Mouse (Mus musculus) liver, embryonic 11.5 days (tissue): ENCODE results near the gene Insrr. TPM values are rescaled to one million over a fixed set of nuclear protein-coding genes. Genes with fewer than 3 reads are reported as not detected.
"Not testable (repeated sequence)": the region's sequence is repeated elsewhere in the genome, so short reads cannot be mapped to it uniquely, and the experiment has no call there.

Experiments used
- ATAC-seq: fragments of 200-750 bp; cut with Nextera tagmentation; replicated peaks from 2 replicates; pipeline ENCODE4 v1.8.0; 2017; ENCODE audit warnings: moderate number of reproducible peaks, mild to moderate bottlenecking, moderate TSS enrichment, moderate library complexity; ENCODE audit not compliant: low FRiP score
- DNase-seq: peaks from one replicate; pipeline ENCODE4 v3.0.0-alpha.2; 2017; ENCODE audit warnings: low spot score
- H3K27ac ChIP-seq: fragments of 300-500 bp; sonication (generic); 2 replicates; pipeline ENCODE4 v1.5.1; 2014; ENCODE audit warnings: mild to moderate bottlenecking, low read depth, low read length, control low read depth
- H3K27me3 ChIP-seq: fragments of 300-500 bp; sonication (generic); replicated peaks from 2 replicates; pipeline ENCODE4 v1.6.1; 2014; ENCODE audit warnings: low read length, mixed read lengths; ENCODE audit not compliant: control insufficient read depth, insufficient read depth
- H3K36me3 ChIP-seq: fragments of 300-500 bp; sonication (generic); 2 replicates; pipeline ENCODE4 v1.6.1; 2014; ENCODE audit warnings: mild to moderate bottlenecking, low read length, moderate library complexity, mixed read lengths; ENCODE audit not compliant: control insufficient read depth, insufficient read depth
- H3K4me1 ChIP-seq: fragments of 300-500 bp; sonication (generic); replicated peaks from 2 replicates; pipeline ENCODE4 v1.6.1; 2014; ENCODE audit warnings: low read length, mixed read lengths; ENCODE audit not compliant: control insufficient read depth, insufficient read depth
- H3K4me2 ChIP-seq: fragments of 300-500 bp; sonication (generic); 2 replicates; pipeline ENCODE4 v1.6.1; 2014; ENCODE audit warnings: mild to moderate bottlenecking, control low read depth, moderate library complexity
- H3K4me3 ChIP-seq: fragments of 300-500 bp; sonication (generic); 2 replicates; pipeline ENCODE4 v1.5.1; 2014; ENCODE audit warnings: low read depth, low read length, control low read depth
- H3K9ac ChIP-seq: fragments of 300-500 bp; sonication (generic); 2 replicates; pipeline ENCODE4 v1.6.1; 2014; ENCODE audit warnings: low read depth, low read length, control low read depth
- H3K9me3 ChIP-seq: fragments of 300-500 bp; sonication (generic); 2 replicates; pipeline ENCODE4 v1.6.1; 2016; ENCODE audit warnings: low read length, inconsistent platforms, mixed read lengths; ENCODE audit not compliant: control insufficient read depth
- WGBS: fragments of 180-500 bp; shearing (Covaris S2); extraction: QIAGEN DNeasy Blood & Tissue Kit; methylation state at CpG from one replicate; pipeline ENCODE4 v1.1.7; 2014; 5-methylcytosine and 5-hydroxymethylcytosine counted together
- polyA plus RNA-seq: library from polyadenylated mRNA; unstranded; fragments of >200 nt; fragmentation: Nextera tagmentation; extraction: Ambion mirVana; gene quantifications from 2 replicates; pipeline ENCODE4 v1.2.1, GENCODE M21; 2014

Gene Insrr
- polyA plus RNA-seq, 1 experiment from 2014 or later, result 0.05 TPM

DNA sequence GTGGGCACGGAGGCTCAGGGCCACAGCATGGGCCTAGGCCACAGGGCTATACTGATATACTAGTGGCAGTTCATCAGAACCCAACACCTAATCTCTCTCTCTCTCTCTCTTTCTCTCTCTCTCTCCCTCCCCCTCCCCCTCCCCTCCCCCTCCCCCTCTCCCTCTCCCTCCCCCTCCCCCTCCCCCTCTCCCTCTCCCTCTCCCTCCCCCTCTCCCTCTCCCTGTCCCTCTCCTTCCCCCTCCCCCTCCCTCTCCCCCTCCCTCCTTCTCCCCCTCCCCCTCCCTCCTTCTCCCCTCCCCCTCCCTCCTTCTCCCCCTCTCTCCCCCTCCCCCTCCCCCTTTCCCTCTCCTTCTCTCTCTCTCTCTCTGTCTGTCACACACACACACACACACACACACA lies 27.5 kb downstream of the Insrr start, which contains the start of gene Pear1:
Pear1 (minus strand) TSS at position 101 of the 400 bp plus-strand sequence.
- H3K9ac ChIP-seq, ATAC-seq, H3K4me3 ChIP-seq, H3K4me2 ChIP-seq, H3K4me1 ChIP-seq, H3K36me3 ChIP-seq, H3K27ac ChIP-seq, H3K27me3 ChIP-seq, H3K9me3 ChIP-seq, DNase-seq: not testable (repeated sequence)
- WGBS, result 93% methylated on average over 1 of the region's 1 CpGs

DNA sequence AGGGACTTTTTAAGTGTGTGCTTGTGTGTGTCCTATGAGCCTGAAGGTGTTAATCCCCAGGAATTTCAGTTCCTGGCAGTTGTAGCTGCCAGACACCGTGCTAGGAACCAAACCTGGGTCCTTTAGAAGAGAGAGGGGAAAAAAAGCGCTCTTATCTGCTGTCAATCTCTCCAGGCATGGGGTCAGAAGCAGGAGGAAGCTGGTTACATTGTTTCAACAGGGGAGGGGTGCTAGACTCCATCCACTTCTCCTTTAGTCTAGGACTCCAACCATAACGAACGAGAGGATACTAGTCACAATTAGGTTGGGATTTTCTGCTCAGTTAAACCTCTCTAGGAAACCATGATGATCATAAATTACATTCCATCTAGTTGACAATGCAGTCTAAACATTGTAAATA lies 31.7 kb downstream of the Insrr start:
- no peaks in the 10 kb centered on the region for H3K36me3 ChIP-seq
- H3K9ac ChIP-seq, result no peak overlapping the region
- DNase-seq, result no peak
- no peaks in the 10 kb centered on the region for H3K27me3 ChIP-seq
- WGBS, result 23% methylated on average over 4 of the region's 4 CpGs
- H3K4me1 ChIP-seq, result no peaks in the 10 kb centered on the region
- H3K4me3 ChIP-seq, result no peak overlapping the region
- H3K9me3 ChIP-seq, result no peaks in the 10 kb centered on the region
- H3K27ac ChIP-seq, result no peak overlapping the region
- no peak overlapping the region for H3K4me2 ChIP-seq
- ATAC-seq, result no peak

GRCm38 (mm10) chr3:87829025-87829424 lies 32.3 kb downstream of the Insrr start:
- ATAC-seq (no peak), DNase-seq (no peak)
- Histone ChIP-seq H3K4me3 (no peak overlapping the region), H3K9me3 (no peaks in the 10 kb centered on the region), H3K9ac (no peak overlapping the region), H3K36me3 (no peaks in the 10 kb centered on the region), H3K4me2 (no peak overlapping the region; the same call in 1 of the 2 replicates), H3K27me3 (no peaks in the 10 kb centered on the region), H3K27ac (no peak overlapping the region), H3K4me1 (no peaks in the 10 kb centered on the region)
- WGBS, result 40% methylated on average over 10 of the region's 10 CpGs

GRCm38 (mm10) chr3:87832109-87832859 lies 35.5 kb downstream of the Insrr start:
- Histone ChIP-seq H3K4me2 (no peak overlapping the region), H3K9ac (no peak overlapping the region), H3K27me3 (no peaks in the 10 kb centered on the region), H3K27ac (no peak overlapping the region), H3K9me3 (no peaks in the 10 kb centered on the region), H3K4me1 (no peaks in the 10 kb centered on the region), H3K4me3 (no peak overlapping the region), H3K36me3 (no peaks in the 10 kb centered on the region)
- 72% methylated on average over 7 of the region's 7 CpGs for WGBS
- DNase-seq (no peak), ATAC-seq (no peak)

- DNase-seq, result no peak
- Histone ChIP-seq H3K4me3 (no peak overlapping the region), H3K4me2 (no peak overlapping the region), H3K36me3 (no peaks in the 10 kb centered on the region), H3K27ac (no peak overlapping the region), H3K9me3 (no peaks in the 10 kb centered on the region), H3K27me3 (no peaks in the 10 kb centered on the region), H3K9ac (no peak overlapping the region), H3K4me1 (no peaks in the 10 kb centered on the region)
- ATAC-seq, result no peak
- 62% methylated on average over 5 of the region's 5 CpGs for WGBS
Measured at GRCm38 (mm10) chr3:87833482-87833881, 36.7 kb downstream of the Insrr start.

GRCm38 (mm10) chr3:87838622-87839021 lies 41.9 kb downstream of the Insrr start:
- peaks cover 3% of the 10 kb centered on the region for H3K27me3 ChIP-seq
- 2% methylated on average over 4 of the region's 4 CpGs for WGBS
- H3K9me3 ChIP-seq, result no peaks in the 10 kb centered on the region
- H3K36me3 ChIP-seq, result no peaks in the 10 kb centered on the region
- no peak overlapping the region for H3K9ac ChIP-seq
- H3K4me3 ChIP-seq, result no peak overlapping the region
- H3K4me2 ChIP-seq, result no peak overlapping the region
- ATAC-seq (no peak), DNase-seq (no peak)
- H3K27ac ChIP-seq, result no peak overlapping the region
- H3K4me1 ChIP-seq, result no peaks in the 10 kb centered on the region

GRCm38 (mm10) chr3:87840858-87841257 lies 44.1 kb downstream of the Insrr start:
- Histone ChIP-seq H3K27me3 (peaks cover 3% of the 10 kb centered on the region), H3K4me3 (no peak overlapping the region), H3K4me2 (no peak overlapping the region), H3K9ac (no peak overlapping the region), H3K27ac (no peak overlapping the region), H3K9me3 (no peaks in the 10 kb centered on the region), H3K4me1 (no peaks in the 10 kb centered on the region), H3K36me3 (no peaks in the 10 kb centered on the region)
- DNase-seq (no peak), ATAC-seq (no peak)

GRCm38 (mm10) chr3:87844981-87845380 lies 48.2 kb downstream of the Insrr start:
- no peaks in the 10 kb centered on the region; the same call in 1 of the 2 replicates for H3K4me1 ChIP-seq
- no peak for DNase-seq
- no peak for ATAC-seq
- no peak overlapping the region for H3K4me2 ChIP-seq
- no peaks in the 10 kb centered on the region; the same call in 1 of the 2 replicates for H3K27me3 ChIP-seq
- H3K36me3 ChIP-seq, result no peaks in the 10 kb centered on the region
- no peak overlapping the region for H3K27ac ChIP-seq
- WGBS, result 79% methylated on average over 4 of the region's 4 CpGs
- H3K9me3 ChIP-seq, result no peaks in the 10 kb centered on the region
- H3K9ac ChIP-seq, result no peak overlapping the region
- H3K4me3 ChIP-seq, result no peak overlapping the region

- 54% methylated on average over 4 of the region's 4 CpGs for WGBS
- H3K4me1 ChIP-seq, result no peaks in the 10 kb centered on the region; the same call in 1 of the 2 replicates
- H3K9ac ChIP-seq, result no peak overlapping the region
- H3K27ac ChIP-seq, result no peak overlapping the region
- no peak overlapping the region for H3K4me2 ChIP-seq
- H3K9me3 ChIP-seq, result no peaks in the 10 kb centered on the region
- no peaks in the 10 kb centered on the region for H3K36me3 ChIP-seq
- DNase-seq (no peak), ATAC-seq (no peak)
- H3K27me3 ChIP-seq, result no peaks in the 10 kb centered on the region
- no peak overlapping the region for H3K4me3 ChIP-seq
Measured at GRCm38 (mm10) chr3:87846186-87846585, 49.4 kb downstream of the Insrr start.
